Mouse (Mus musculus): ENCODE data around the gene Grwd1. TPM values are rescaled to one million over a fixed set of nuclear protein-coding genes. Genes with fewer than 3 reads are reported as not detected.
A peak's percentile ranks its signal among the peaks of the same experiment; 100 is the strongest.

Gene Grwd1
- polyA plus RNA-seq, 1 experiment from 2014 or later: 57.3 TPM

DNA sequence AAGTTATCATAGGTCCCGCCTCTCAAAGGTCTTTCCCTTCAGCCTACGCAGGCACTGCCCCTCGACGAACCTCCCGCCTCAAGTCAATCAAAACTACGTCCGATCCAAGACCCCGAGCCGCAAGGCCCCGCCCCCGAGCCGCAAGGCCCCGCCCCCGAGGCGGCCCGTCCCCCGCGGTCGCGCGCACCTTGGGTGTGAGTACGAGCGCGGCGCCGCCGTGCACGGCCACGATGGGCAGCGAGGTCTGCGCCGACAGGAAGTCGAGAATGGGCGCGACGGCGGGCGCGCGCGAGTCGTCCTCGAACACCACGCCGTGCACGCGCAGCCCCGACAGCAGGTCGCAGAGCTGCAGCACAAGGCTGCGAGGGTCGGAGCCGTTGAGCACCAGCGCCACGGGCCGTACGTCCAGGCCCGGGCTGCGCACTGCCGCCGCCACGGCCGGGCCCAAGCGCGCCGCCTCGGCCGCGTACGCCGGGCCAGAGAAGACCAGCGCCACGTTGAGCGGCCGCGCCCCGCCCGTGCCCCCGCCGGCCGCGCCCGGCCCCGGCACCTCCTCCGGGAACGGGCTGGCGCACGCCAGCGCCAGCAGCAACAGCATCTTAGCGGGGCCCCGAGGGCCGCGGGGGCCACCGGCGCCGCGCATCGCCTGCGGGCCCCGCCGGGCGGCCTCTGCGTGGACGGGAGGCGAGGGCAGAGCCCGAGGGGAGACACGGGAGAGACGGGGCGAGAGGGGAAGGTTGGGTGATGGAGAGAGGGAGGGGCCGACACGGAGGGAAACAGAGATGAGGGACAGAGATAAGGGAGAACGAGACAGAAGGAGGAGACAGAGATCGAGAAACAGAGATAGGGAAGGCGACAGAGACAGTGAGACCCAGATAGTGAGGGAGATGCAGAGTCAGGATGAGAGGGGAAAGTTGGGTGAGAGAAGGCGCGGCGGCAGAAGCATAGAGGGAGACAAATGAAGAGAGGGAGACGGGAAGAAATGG, 35.5 kb upstream of the Grwd1 start:
- peaks cover 23% of the 10 kb centered on the region for H3K27me3 ChIP-seq
- peaks cover 47% of the 10 kb centered on the region for H3K4me1 ChIP-seq
- peak overlapping the region; percentile 75 for H3K9ac ChIP-seq
- no peaks in the 10 kb centered on the region for H3K9me3 ChIP-seq (replicated peaks)
- peak overlapping the region; percentile 68 for H3K4me3 ChIP-seq (replicated peaks)
- ATAC-seq (ENCODE audit: insufficient number of reproducible peaks, low FRiP score, low TSS enrichment, low read depth): peak; percentile 81
- peak overlapping the region; percentile 86 for H3K4me2 ChIP-seq (replicated peaks)
- H3K36me3 ChIP-seq: no peaks in the 10 kb centered on the region
- peak overlapping the region; percentile 81 for H3K27ac ChIP-seq (replicated peaks)
- WGBS: under 1% methylated on average over 108 of the region's 117 CpGs

DNA sequence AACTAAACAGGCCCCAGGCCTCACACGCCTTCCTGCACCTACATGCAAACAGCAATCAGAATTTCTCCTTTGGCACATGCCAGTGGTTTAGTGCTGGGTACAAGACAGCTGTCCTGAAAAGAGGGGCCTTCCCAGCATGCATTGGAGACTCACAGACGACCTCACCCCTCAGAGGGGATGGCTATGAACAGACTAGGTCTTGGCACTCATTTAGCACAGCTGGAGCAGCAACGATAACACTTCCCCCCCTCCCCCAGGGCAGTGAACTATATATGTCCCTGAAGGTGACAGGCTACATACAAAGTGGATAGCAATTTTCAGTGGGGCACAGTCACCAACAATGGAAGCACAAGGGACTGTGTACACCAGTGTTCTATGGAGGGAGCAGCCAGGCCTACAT, 33.7 kb upstream of the Grwd1 start:
- Histone ChIP-seq H3K9ac (no peak overlapping the region), H3K4me3 (replicated peaks) (no peak overlapping the region), H3K36me3 (no peaks in the 10 kb centered on the region), H3K27ac (replicated peaks) (no peak overlapping the region), H3K9me3 (replicated peaks) (no peaks in the 10 kb centered on the region), H3K4me2 (replicated peaks) (no peak overlapping the region), H3K4me1 (peaks cover 31% of the 10 kb centered on the region), H3K27me3 (peaks cover 14% of the 10 kb centered on the region)
- no peak for ATAC-seq (ENCODE audit: insufficient number of reproducible peaks, low FRiP score, low TSS enrichment, low read depth)
- 44% methylated on average over 3 of the region's 3 CpGs for WGBS

DNA sequence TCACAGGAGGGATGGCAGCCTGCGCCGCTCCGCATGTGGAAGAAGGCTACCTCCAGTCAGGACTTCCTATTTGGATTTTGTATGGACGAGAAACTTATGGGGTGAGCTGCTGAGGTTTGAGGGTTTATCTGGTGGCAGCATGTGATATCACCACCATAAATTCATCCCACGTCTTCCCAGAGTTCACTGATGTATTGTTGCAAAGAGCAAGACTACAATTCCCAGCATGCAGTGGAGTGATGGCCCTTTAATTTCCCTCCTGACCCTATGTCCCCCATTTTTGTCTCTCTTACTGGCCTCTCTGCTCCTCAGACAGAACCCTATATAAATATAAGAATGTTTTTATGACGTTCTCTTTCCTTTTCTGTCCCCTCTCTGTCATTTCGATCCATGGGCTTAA, 32.1 kb upstream of the Grwd1 start:
- Histone ChIP-seq H3K27ac (replicated peaks) (no peak overlapping the region), H3K36me3 (no peaks in the 10 kb centered on the region), H3K4me1 (peaks cover 20% of the 10 kb centered on the region), H3K27me3 (peaks cover 11% of the 10 kb centered on the region; the same call in 1 of the 2 replicates), H3K4me3 (replicated peaks) (no peak overlapping the region), H3K9me3 (replicated peaks) (no peaks in the 10 kb centered on the region), H3K4me2 (replicated peaks) (no peak overlapping the region), H3K9ac (no peak overlapping the region)
- no peak for ATAC-seq (ENCODE audit: insufficient number of reproducible peaks, low FRiP score, low TSS enrichment, low read depth)
- 85% methylated on average over 7 of the region's 7 CpGs for WGBS

DNA sequence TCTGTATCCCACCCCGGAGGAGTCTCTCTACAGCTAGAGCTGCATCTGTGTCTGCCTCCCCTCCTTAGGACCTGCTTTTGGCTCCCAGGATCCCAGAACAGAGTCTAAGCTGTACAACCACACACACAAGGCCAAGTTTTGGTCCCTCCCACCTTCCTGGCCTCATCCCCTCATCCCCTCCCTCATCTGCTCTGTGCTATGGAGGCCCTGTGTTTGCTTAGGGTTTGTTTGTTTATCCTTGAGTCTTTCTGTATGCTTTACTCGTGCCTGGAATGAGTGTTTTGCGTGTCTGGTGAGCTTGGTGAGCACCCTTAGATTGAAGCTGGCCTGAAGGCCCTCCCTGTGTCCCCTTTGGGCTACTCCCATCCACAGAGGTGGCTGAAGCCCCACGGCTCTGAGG, 28.3 kb upstream of the Grwd1 start:
- WGBS: 56% methylated on average over 4 of the region's 4 CpGs
- no peak overlapping the region for H3K4me3 ChIP-seq (replicated peaks)
- H3K27ac ChIP-seq (replicated peaks): no peak overlapping the region
- peaks cover 18% of the 10 kb centered on the region for H3K4me1 ChIP-seq
- H3K36me3 ChIP-seq: no peaks in the 10 kb centered on the region
- H3K9ac ChIP-seq: no peak overlapping the region
- ATAC-seq (ENCODE audit: insufficient number of reproducible peaks, low FRiP score, low TSS enrichment, low read depth): 0 out of 2 replicates have a peak, but pooled peaks have one; percentile 36
- H3K27me3 ChIP-seq: peaks cover 26% of the 10 kb centered on the region
- no peaks in the 10 kb centered on the region for H3K9me3 ChIP-seq (replicated peaks)
- no peak overlapping the region for H3K4me2 ChIP-seq (replicated peaks)

DNA sequence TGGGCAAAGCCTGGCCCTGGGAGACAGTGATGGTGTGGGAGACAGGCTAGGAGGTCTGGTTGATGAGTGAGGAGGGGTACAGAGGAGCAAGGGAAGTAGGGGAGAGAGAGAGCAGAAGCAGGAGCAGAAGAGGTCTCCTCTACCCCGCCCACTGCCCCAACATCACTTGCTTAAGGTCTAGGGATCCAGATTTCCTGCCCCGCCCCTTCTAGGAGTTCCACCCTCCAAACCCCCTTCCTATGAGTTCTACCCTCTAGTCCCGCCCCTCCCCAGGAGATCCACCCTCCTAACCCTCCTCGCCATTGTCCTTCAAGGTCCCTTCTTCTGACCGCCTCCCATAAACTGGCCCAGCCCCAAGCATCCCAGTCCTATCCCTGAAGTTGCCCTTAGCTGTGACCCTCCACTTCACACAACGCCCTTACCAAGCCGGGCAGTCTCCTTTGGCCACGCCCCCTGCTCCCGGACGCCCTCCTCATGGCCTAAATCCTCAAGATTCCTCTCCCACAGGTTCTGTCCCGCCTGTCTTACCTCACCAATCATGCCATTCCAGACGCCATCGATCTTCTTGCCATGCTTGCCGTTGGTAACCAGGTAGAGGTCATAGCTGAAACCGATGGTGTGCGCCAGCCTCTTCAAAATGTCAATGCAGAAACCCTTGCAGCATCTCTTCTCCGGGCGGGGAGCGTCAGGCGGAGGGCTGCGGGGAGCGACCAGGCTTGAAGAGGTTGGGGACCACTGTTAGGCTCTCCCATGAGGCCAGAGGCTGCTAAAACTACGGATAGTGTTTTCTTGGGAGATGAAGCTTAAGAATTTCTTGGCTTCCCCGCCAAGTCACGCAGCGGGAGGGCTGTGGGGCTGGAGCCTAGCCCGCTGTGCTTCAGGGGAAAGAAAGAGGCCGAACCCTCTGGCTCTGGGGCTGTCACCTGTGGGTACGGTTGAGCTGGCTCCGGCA, 26.5 kb upstream of the Grwd1 start:
- 0 out of 2 replicates have a peak, but pooled peaks have one; percentile 8 for ATAC-seq (ENCODE audit: insufficient number of reproducible peaks, low FRiP score, low TSS enrichment, low read depth)
- H3K9ac ChIP-seq: 0 out of 2 replicates have a peak overlapping the region, but pooled peaks have one; percentile 15
- H3K27ac ChIP-seq (replicated peaks): no peak overlapping the region
- no peaks in the 10 kb centered on the region for H3K36me3 ChIP-seq
- H3K4me3 ChIP-seq (replicated peaks): peak overlapping the region; percentile 44
- peaks cover 18% of the 10 kb centered on the region for H3K4me1 ChIP-seq
- WGBS: 3% methylated on average over 28 of the region's 30 CpGs
- peak overlapping the region; percentile 70 for H3K4me2 ChIP-seq (replicated peaks)
- H3K9me3 ChIP-seq (replicated peaks): no peaks in the 10 kb centered on the region
- H3K27me3 ChIP-seq: peaks cover 26% of the 10 kb centered on the region

DNA sequence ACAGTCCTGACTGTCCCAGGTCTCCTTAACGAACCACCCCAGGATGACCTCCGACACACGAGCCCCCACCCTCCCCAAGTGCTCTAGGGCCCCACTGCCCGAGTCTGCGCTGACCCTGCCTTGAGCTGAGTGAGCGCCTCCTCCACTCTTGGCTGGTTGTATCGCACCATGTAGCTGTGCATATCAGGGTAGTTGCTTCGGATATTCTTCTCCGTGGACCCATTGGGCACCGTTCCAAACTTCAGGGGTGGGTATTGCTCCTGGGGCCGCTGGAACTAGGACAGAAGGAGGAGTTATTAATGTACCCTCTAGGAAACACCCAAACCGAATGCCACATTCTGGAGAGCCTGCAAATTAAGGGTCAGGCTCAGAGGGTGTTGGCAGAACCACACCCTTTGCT, 22.3 kb upstream of the Grwd1 start:
- ATAC-seq (ENCODE audit: insufficient number of reproducible peaks, low FRiP score, low TSS enrichment, low read depth): no peak
- Histone ChIP-seq H3K36me3 (no peaks in the 10 kb centered on the region), H3K4me1 (peaks cover 20% of the 10 kb centered on the region), H3K4me3 (replicated peaks) (no peak overlapping the region), H3K9ac (no peak overlapping the region), H3K9me3 (replicated peaks) (no peaks in the 10 kb centered on the region), H3K27me3 (peaks cover 18% of the 10 kb centered on the region), H3K4me2 (replicated peaks) (no peak overlapping the region), H3K27ac (replicated peaks) (no peak overlapping the region)
- WGBS: 76% methylated on average over 12 of the region's 12 CpGs

DNA sequence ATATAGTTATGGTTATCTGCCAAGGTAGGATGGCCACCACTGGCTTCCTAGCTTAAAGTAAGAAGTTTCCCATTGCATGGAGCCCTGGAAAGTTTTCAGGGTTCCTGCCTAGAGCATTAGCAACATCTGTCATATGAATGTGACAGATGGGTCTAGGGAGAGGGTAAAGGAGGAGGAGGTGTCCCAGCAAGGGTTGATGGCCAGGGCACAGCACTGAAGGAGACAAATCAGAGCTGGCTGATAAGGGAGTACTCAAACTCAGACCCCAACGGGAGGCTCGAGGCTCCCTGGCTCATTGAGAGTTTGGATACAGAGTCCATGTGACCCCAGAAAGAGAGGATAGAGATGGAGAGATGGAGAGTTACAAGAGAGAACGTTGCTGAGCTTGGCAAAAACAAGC, 19.9 kb upstream of the Grwd1 start:
- Histone ChIP-seq H3K9ac (no peak overlapping the region), H3K9me3 (replicated peaks) (no peaks in the 10 kb centered on the region), H3K27me3 (no peaks in the 10 kb centered on the region; the same call in 1 of the 2 replicates), H3K27ac (replicated peaks) (no peak overlapping the region), H3K4me2 (replicated peaks) (no peak overlapping the region), H3K4me3 (replicated peaks) (no peak overlapping the region), H3K4me1 (0 out of 2 replicates have a peak, but pooled peaks cover 4% of the 10 kb centered on the region), H3K36me3 (no peaks in the 10 kb centered on the region)
- no peak for ATAC-seq (ENCODE audit: insufficient number of reproducible peaks, low FRiP score, low TSS enrichment, low read depth)
- 72% methylated on average over 3 of the region's 3 CpGs for WGBS

DNA sequence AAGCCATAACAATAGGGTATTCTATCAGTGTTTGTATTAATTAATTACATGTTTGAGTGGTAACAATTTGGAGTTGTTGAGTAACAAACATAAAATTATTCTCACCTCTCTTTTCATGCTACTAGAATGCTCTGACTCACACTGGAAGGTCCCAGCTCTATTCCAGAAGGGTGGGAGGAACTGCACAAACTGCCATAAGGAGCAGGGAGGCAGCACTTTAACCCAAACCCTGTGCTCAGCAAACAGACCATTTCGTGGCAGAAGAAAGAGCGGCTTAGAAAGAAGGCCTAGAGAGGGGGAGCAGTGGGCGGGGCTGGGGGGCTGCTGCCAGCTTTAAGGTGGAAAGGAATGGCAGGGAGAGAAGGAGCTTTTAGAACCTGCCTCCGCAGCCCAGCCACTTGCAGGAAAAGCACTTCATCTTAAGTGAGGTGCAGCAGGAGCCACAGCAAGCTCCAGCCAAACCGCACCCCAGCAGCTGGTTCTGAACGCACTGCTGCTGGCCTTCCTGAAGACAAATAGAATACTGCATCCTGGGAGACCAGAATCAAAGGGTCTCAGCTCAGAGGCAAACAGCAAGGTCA, 17.8 kb upstream of the Grwd1 start:
- Histone ChIP-seq H3K27me3 (no peaks in the 10 kb centered on the region; the same call in 1 of the 2 replicates), H3K4me3 (replicated peaks) (no peak overlapping the region), H3K4me2 (replicated peaks) (no peak overlapping the region), H3K36me3 (no peaks in the 10 kb centered on the region), H3K4me1 (0 out of 2 replicates have a peak, but pooled peaks cover 4% of the 10 kb centered on the region), H3K27ac (replicated peaks) (no peak overlapping the region), H3K9ac (no peak overlapping the region), H3K9me3 (replicated peaks) (no peaks in the 10 kb centered on the region)
- no peak for ATAC-seq (ENCODE audit: insufficient number of reproducible peaks, low FRiP score, low TSS enrichment, low read depth)
- WGBS: 20% methylated on average over 6 of the region's 6 CpGs

DNA sequence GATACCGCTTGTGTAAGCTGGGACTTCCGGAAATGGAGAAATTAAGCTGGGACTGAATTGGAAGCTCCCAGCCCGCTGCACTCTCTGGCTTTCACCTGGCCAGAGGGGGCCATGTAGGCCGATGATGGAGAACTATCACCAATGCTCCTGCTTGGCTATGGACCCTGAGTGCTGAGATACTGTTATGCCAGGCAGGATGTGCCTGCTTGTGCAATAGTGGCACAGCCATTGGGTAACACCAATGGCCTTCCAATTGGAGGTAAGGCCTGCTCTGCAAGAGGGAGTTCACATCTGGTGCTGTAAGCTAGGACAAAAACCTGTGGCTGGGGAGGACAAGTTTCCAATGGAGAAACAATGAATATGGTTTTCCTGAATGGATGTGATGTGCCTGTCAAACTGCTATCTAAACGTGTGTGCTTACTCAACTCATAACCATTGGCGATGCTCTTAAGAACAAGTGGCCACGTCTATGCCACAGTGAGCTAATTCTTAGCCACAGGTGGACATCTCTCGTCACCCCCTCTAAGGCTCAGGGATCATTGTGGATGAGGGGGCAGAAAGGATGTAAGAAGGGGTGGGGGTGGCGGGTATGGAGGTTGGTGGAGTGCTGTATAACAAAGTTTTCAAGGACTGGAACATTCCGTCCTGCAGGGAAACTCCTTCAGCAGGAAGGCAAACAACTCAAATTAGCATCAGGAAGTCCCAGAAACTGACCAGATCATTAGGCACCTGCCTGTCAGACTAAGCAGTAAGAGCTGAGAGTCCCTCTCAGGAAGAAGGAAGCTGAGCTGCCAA, 12.4 kb upstream of the Grwd1 start:
- Histone ChIP-seq H3K4me3 (replicated peaks) (no peak overlapping the region), H3K4me1 (no peaks in the 10 kb centered on the region), H3K4me2 (replicated peaks) (no peak overlapping the region), H3K36me3 (no peaks in the 10 kb centered on the region), H3K27ac (replicated peaks) (no peak overlapping the region), H3K27me3 (peaks cover 22% of the 10 kb centered on the region), H3K9ac (no peak overlapping the region), H3K9me3 (replicated peaks) (no peaks in the 10 kb centered on the region)
- 85% methylated on average over 10 of the region's 10 CpGs for WGBS
- ATAC-seq (ENCODE audit: insufficient number of reproducible peaks, low FRiP score, low TSS enrichment, low read depth): no peak

DNA sequence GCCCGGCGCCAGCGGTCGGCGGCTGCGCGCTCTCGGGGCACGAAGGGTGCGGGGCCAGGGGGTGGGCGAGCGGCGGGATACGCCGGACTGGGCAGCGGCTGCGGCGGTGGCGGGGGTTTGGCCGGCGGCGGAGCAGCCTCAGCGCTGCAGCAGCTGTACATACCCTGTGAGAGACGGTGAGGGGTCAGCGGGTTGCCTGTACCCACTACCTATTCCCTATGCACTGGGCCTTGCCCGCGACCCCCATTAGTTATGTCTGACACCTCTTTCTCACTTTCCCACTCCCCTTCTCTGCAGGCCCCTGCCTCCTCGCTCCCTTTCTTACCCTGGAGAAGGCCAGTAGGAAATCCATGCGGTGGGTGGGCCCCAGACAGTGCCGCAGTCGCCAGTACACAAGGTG, 3.2 kb upstream of the Grwd1 start:
- peaks cover 54% of the 10 kb centered on the region for H3K27me3 ChIP-seq
- peaks cover 31% of the 10 kb centered on the region for H3K4me1 ChIP-seq
- no peak for ATAC-seq (ENCODE audit: insufficient number of reproducible peaks, low FRiP score, low TSS enrichment, low read depth)
- no peaks in the 10 kb centered on the region for H3K36me3 ChIP-seq
- peak overlapping the region; percentile 66 for H3K4me2 ChIP-seq (replicated peaks)
- H3K9me3 ChIP-seq (replicated peaks): no peaks in the 10 kb centered on the region
- H3K27ac ChIP-seq (replicated peaks): no peak overlapping the region
- WGBS: 4% methylated on average over 30 of the region's 31 CpGs
- H3K4me3 ChIP-seq (replicated peaks): peak overlapping the region; percentile 44
- H3K9ac ChIP-seq: no peak overlapping the region

All from embryonic facial prominence, embryonic 15.5 days (tissue).